Mouse (Mus musculus) c-Kit-positive CD71-positive TER-119-positive erythroid progenitor cells, embryonic 14.5 days (primary cell): ENCODE measurements at regions not wholly inside any gene's neighbourhood (a gene's known extent, or its start where the extent isn't known, plus 50 kb on each side); places are given as distances from the start of the nearest gene placed in this dataset.
A peak's percentile ranks its signal among the peaks of the same experiment; 100 is the strongest.

Experiments
- DNase-seq: peaks from one replicate; pipeline ENCODE4 v3.0.0-alpha.2; 2013; ENCODE audit warnings: low spot score

- no peak for DNase-seq
Observed at GRCm38 (mm10) chr13:51973461-51973860, 127.0 kb downstream of the Gadd45g start.

- no peak for DNase-seq
Observed at GRCm38 (mm10) chr13:51974101-51974500, 127.6 kb downstream of the Gadd45g start.

GRCm38 (mm10) chr13:51975330-51975729, 128.9 kb downstream of the Gadd45g start:
- DNase-seq = no peak

- peak; percentile 71 for DNase-seq
Observed at GRCm38 (mm10) chr13:51975801-51976601, 129.5 kb downstream of the Gadd45g start.

DNA sequence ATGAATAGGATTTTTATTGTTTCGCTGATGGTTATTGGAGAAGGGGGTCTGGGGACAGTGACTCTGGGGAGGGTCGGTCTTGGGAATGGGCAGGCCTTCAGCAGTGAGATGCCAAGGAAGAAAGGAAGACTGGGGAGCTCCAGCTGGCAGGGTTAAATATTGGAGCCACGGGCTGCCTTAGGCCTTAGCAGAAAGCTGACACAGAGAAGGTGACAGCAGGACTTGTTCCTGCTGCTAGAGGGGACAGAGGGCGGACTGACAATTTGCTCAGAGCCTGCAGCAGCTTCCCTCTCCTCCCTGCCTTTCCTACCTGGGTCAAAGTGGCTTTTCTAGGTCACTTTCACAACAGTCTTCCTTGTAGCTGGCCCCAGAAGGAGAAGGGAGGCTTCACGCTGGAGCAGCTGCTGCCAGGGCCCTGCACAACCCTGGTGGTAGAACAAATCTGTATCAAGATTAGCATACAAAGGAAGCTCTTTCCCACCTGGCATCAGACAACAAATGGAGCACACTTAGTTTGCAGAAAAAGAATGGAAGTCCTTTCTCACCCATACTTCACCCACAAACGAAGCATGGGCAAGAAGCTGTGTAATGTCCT, 130.2 kb downstream of the Gadd45g start:
- no peak for DNase-seq

GRCm38 (mm10) chr13:51979301-51979977, 133.0 kb downstream of the Gadd45g start:
- peak; percentile 83 for DNase-seq

- no peak for DNase-seq
Observed at GRCm38 (mm10) chr13:51980344-51980743, 133.9 kb downstream of the Gadd45g start.

GRCm38 (mm10) chr13:51983002-51983401, 136.5 kb downstream of the Gadd45g start:
- no peak for DNase-seq

- DNase-seq = no peak
Observed at GRCm38 (mm10) chr13:51983575-51983974, 137.1 kb downstream of the Gadd45g start.

DNA sequence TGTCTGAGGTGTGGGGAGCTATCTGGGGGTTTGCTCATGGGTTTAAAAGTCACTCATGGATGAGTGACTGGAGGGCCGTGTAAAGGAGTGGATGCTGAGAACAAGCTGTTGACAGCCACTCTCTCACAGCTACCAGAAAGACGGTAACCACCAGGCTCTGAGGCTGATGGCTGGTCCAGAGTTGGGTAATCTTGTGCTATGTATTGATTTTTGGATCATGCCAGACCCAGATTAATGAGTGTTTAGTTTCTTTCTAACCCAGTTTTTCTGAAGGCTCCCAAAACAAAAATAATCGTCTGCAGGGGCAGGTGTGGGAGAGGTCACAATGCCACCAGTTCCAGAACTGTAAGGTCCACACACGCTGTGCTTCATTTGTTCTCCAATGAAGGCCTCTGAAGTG, 144.9 kb downstream of the Gadd45g start:
- no peak for DNase-seq

DNA sequence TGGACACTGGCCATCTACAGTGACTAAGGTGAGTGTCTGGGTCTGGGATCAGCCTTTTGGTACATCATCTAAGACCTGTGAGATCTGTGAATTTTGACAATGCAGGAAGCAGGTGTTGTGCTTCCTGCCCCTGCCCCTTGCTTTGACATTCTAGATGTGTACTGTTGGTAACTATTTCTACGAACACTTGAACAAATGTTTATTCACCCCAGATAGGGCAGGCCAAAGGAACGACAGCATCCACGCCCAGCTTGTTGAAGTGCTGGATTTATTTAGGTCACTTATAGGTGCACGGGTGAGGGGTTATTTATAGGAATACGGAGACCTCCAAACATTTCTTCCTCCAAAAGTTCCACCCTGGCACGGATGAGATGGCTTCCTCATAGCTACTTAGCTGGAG, 146.4 kb downstream of the Gadd45g start:
- DNase-seq = no peak

- DNase-seq = no peak
Observed at GRCm38 (mm10) chr13:51996163-51996562, 149.7 kb downstream of the Gadd45g start.

- peak; percentile 23 for DNase-seq
Observed at GRCm38 (mm10) chr13:51998542-51998941, 152.1 kb downstream of the Gadd45g start.

DNA sequence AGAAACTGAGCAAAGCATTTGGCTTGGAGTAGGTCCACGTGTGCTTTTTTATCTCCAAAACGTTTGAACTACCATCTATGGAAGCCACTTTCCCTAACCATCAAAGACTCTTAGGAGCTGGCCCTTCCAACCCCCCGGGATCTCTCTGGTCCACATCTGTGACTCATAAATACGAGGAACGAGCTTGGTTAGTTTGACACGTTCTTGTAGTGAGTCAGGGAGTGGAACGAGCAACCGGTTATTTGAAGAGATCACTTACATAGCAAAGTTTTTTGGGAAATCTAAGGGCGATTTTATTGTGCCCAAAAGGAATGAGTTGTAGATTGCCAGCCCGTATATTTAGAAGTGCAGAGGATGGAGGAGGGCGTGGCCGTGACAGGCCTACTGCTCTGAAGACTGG, 155.3 kb downstream of the Gadd45g start:
- no peak for DNase-seq

DNA sequence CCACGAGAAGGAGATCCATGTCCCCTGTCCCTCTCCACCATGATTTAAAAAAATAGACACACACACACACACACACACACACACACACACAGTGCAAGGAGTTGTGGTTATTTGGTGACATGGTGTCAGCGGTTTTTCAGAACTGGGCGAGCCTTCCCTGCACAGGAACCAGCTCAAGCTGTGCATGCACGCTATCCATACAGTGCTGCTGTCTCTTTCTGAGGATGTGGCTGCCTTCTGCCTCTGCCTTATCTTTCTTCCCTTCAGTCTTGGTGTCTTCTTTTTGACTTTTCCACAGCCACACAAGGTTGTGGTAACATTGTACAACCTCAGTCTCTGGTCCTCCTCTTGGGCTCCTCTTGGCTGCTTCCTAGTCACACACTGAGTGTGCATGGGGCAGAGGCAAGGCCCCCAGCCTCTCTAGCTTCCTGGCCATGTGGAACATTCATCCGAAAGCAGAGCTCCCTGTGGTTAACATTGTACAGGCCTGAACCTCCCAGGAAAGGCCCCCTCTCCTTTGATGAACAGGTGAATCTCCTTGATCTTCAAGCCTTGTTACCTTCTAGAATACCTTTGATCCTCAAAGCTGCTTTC, 157.6 kb downstream of the Gadd45g start:
- DNase-seq = no peak

- DNase-seq = no peak
Observed at GRCm38 (mm10) chr13:52007585-52008395, 161.3 kb downstream of the Gadd45g start.

DNA sequence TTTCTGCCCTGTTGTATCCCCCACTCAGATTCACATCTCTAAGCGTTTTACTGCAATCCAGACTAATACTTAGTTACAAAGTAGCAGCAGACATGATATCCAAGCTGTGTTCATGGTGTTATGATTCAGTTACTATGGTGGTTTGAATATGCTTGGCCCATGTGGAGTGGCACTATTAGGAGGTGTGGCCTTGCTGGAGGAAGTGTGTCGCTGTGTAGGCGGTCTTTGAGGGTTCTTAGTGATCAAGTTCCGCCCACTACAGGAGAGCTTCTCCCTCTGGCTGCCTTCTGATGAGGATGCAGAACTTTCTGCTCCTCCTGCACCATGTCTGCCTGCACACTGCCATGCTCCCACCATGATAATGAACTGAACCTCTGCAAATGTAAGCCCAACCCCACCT, 162.8 kb downstream of the Gadd45g start:
- no peak for DNase-seq

- DNase-seq = no peak
Observed at GRCm38 (mm10) chr13:52009766-52010165, 163.3 kb downstream of the Gadd45g start.

- no peak for DNase-seq
Observed at GRCm38 (mm10) chr13:52011001-52011400, 164.5 kb downstream of the Gadd45g start.

GRCm38 (mm10) chr13:52013182-52013581, 166.7 kb downstream of the Gadd45g start:
- DNase-seq = no peak

- DNase-seq = no peak
Observed at GRCm38 (mm10) chr13:52013757-52014156, 167.3 kb downstream of the Gadd45g start.

DNA sequence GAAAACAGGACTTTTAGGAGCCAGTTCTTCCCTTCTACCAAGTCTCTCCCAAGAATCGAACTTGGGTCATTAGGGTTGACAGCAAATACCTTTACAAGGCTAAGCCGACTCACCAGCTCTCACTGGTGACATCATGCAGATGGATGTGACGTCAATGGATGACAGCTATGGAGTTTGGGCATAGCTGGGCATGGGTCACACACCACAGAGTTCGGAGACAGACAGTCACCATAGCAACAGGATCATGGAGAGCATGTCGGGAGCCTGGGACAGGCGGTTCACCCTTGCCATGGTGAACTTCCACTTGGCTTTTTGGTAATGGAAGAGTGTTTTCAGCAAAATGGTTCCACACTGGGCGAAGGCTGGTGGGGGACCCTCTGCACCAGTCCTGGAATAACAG, 168.1 kb downstream of the Gadd45g start:
- DNase-seq = no peak
